8 mouse cellular contexts compared by ENCODE assay signal in genomic region chr16:55863149-55863815, GRCm38 (mm10). TPM values are rescaled to one million over a fixed set of nuclear protein-coding genes. Genes with fewer than 3 reads are reported as not detected.
DNase-seq lines count a peak whose midpoint lies in the region; ATAC-seq and TF ChIP-seq lines count a peak whose summit lies in the region.

No protein-coding gene starts in this region.

- H3K4me2 ChIP-seq in heart, embryonic 12.5 days, result no peak overlapping the region
- H3K4me2 ChIP-seq in intestine, postnatal 0 days (replicated peaks; ENCODE audit: low read depth), result 0 out of 2 replicates have a peak overlapping the region, but pooled peaks have one; percentile 27
- no peak overlapping the region for H3K4me2 ChIP-seq in limb, embryonic 11.5 days (ENCODE audit: low read depth, severe bottlenecking)
- no peak overlapping the region for H3K4me2 ChIP-seq in midbrain, postnatal 0 days (ENCODE audit: low read depth, low read length, poor library complexity, severe bottlenecking)

- 27% methylated on average over 7 of the region's 7 CpGs for whole genome bisulfite sequencing in heart, embryonic 12.5 days
- 21% methylated on average over 7 of the region's 7 CpGs for WGBS in intestine, postnatal 0 days
- 31% methylated on average over 7 of the region's 7 CpGs for WGBS in limb, embryonic 11.5 days
- 26% methylated on average over 7 of the region's 7 CpGs for WGBS in midbrain, postnatal 0 days

- H3K27ac ChIP-seq in heart, embryonic 12.5 days (ENCODE audit: poor library complexity, severe bottlenecking), result no peak overlapping the region
- no peak overlapping the region for H3K27ac ChIP-seq in gastrocnemius, adult 2 months
- no peak overlapping the region for H3K27ac ChIP-seq in intestine, postnatal 0 days (ENCODE audit: low read depth, low read length)
- H3K27ac ChIP-seq in limb, embryonic 11.5 days (replicated peaks; ENCODE audit: low read depth, low read length), result no peak overlapping the region
- no peak overlapping the region for H3K27ac ChIP-seq in midbrain, postnatal 0 days (ENCODE audit: low read depth, low read length)

- no peaks in the 10 kb centered on the region for H3K4me1 ChIP-seq in heart, embryonic 12.5 days (replicated peaks)
- no peaks in the 10 kb centered on the region for H3K4me1 ChIP-seq in intestine, postnatal 0 days (replicated peaks; ENCODE audit: control insufficient read depth, insufficient read depth, low read length)
- H3K4me1 ChIP-seq in limb, embryonic 11.5 days (ENCODE audit: control insufficient read depth, insufficient read depth, low read length), result no peaks in the 10 kb centered on the region
- H3K4me1 ChIP-seq in midbrain, postnatal 0 days (ENCODE audit: insufficient read depth, low read length), result no peaks in the 10 kb centered on the region

- no peaks in the 10 kb centered on the region for H3K9me3 ChIP-seq in heart, embryonic 12.5 days (replicated peaks)
- no peaks in the 10 kb centered on the region for H3K9me3 ChIP-seq in intestine, postnatal 0 days (ENCODE audit: control insufficient read depth)
- H3K9me3 ChIP-seq in limb, embryonic 11.5 days (ENCODE audit: control insufficient read depth, low read length), result no peaks in the 10 kb centered on the region
- no peaks in the 10 kb centered on the region for H3K9me3 ChIP-seq in midbrain, postnatal 0 days (ENCODE audit: low read length)

- no peak for ATAC-seq in heart, embryonic 12.5 days (ENCODE audit: insufficient number of reproducible peaks, low FRiP score)
- no peak for ATAC-seq in intestine, postnatal 0 days
- no peak for ATAC-seq in limb, embryonic 11.5 days (ENCODE audit: insufficient number of reproducible peaks, low FRiP score, low TSS enrichment, low read depth)
- ATAC-seq in midbrain, postnatal 0 days (ENCODE audit: low FRiP score), result peak; percentile 64; the same call in 1 of the 2 replicates

- H3K4me3 ChIP-seq in heart, embryonic 12.5 days, result no peak overlapping the region
- H3K4me3 ChIP-seq in gastrocnemius, adult 2 months, result peak overlapping the region; percentile 59
- H3K4me3 ChIP-seq in intestine, postnatal 0 days (ENCODE audit: low read depth, low read length), result no peak overlapping the region
- no peak overlapping the region for H3K4me3 ChIP-seq in limb, embryonic 11.5 days (ENCODE audit: low read depth, low read length)
- no peak overlapping the region for H3K4me3 ChIP-seq in midbrain, postnatal 0 days (ENCODE audit: low read depth, low read length)

- peaks cover 8% of the 10 kb centered on the region for H3K36me3 ChIP-seq in heart, embryonic 12.5 days
- no peaks in the 10 kb centered on the region for H3K36me3 ChIP-seq in intestine, postnatal 0 days (ENCODE audit: control insufficient read depth, insufficient read depth)
- H3K36me3 ChIP-seq in limb, embryonic 11.5 days (ENCODE audit: control insufficient read depth, insufficient read depth, low read length), result no peaks in the 10 kb centered on the region
- H3K36me3 ChIP-seq in midbrain, postnatal 0 days (ENCODE audit: insufficient read depth, low read length), result peaks cover 7% of the 10 kb centered on the region

- H3K9ac ChIP-seq in heart, embryonic 12.5 days, result no peak overlapping the region
- H3K9ac ChIP-seq in intestine, postnatal 0 days (ENCODE audit: low read depth, low read length), result no peak overlapping the region
- H3K9ac ChIP-seq in limb, embryonic 11.5 days (ENCODE audit: low read length), result no peak overlapping the region
- H3K9ac ChIP-seq in midbrain, postnatal 0 days (replicated peaks; ENCODE audit: low read length, poor library complexity, severe bottlenecking), result no peak overlapping the region

- peak; percentile 95 for DNase-seq in heart, adult 11 months
- DNase-seq in cerebellum, postnatal 14 days, result peak; percentile 79 to 81
- peak; percentile 78 for DNase-seq in gastrocnemius, adult 2 months
- peak; percentile 74 for DNase-seq in limb, embryonic 11.5 days (ENCODE audit: low spot score)
- DNase-seq in midbrain, postnatal 0 days (ENCODE audit: low spot score), result peak; percentile 87
- DNase-seq in spleen, adult 18-20 months, result peak; percentile 22 to 58

- H3K27me3 ChIP-seq in heart, embryonic 12.5 days (replicated peaks), result no peaks in the 10 kb centered on the region
- no peaks in the 10 kb centered on the region for H3K27me3 ChIP-seq in intestine, postnatal 0 days (replicated peaks; ENCODE audit: control insufficient read depth, insufficient read depth, low read length)
- no peaks in the 10 kb centered on the region for H3K27me3 ChIP-seq in limb, embryonic 11.5 days (ENCODE audit: control insufficient read depth, insufficient read depth, low read length)
- H3K27me3 ChIP-seq in midbrain, postnatal 0 days (ENCODE audit: insufficient read depth, low read length), result no peaks in the 10 kb centered on the region

- TF ChIP-seq CTCF in gastrocnemius, adult 2 months (IDR thresholded peaks at IDR 0.05), result peak; percentile 100
- TF ChIP-seq CTCF in intestine, postnatal 0 days (IDR thresholded peaks at IDR 0.05; ENCODE audit: low read depth), result peak; percentile 99
- peak; percentile 100 for TF ChIP-seq CTCF in midbrain, postnatal 0 days (IDR thresholded peaks at IDR 0.05)

- intact Hi-C loops in gastrocnemius, adult 2 months (cut with DNase I), result no loop called here

RNA-seq across cellular contexts. Expression of gene Nfkbiz, which starts 24.6 kb away (rescaled TPM):
- polyA plus RNA-seq in heart, embryonic 12.5 days (2016; fragmentation: Nextera tagmentation; extraction: Ambion mirVana), result 3.1 and 3.3 TPM in 2 replicates
- 1 to 10 TPM; 1.1 TPM for total RNA-seq in gastrocnemius, adult 2 months (2021)
- 7.8 and 8.8 TPM in 2 replicates for polyA plus RNA-seq in intestine, postnatal 0 days (2015; fragmentation: Nextera tagmentation; extraction: Ambion mirVana)
- 4.1 and 4.4 TPM in 2 replicates for polyA plus RNA-seq in limb, embryonic 11.5 days (2014; fragmentation: Nextera tagmentation; extraction: Ambion mirVana)
- 2.6 and 3.2 TPM in 2 replicates for total RNA-seq in midbrain, postnatal 0 days (2014; rRNA removed)
- 0.96 and 1.3 TPM in 2 replicates for polyA plus RNA-seq in midbrain, postnatal 0 days (2015; fragmentation: Nextera tagmentation; extraction: Ambion mirVana)

RNA-seq across cellular contexts. Expression of gene Nxpe3, which starts 31.8 kb away (rescaled TPM):
- polyA plus RNA-seq in heart, embryonic 12.5 days (2016; fragmentation: Nextera tagmentation; extraction: Ambion mirVana), result 0.66 and 0.74 TPM in 2 replicates
- under 1 TPM; 0.39 to 0.56 TPM for total RNA-seq in gastrocnemius, adult 2 months (2021)
- polyA plus RNA-seq in intestine, postnatal 0 days (2015; fragmentation: Nextera tagmentation; extraction: Ambion mirVana), result 0.72 and 1.0 TPM in 2 replicates
- polyA plus RNA-seq in limb, embryonic 11.5 days (2014; fragmentation: Nextera tagmentation; extraction: Ambion mirVana), result 0.94 and 1.0 TPM in 2 replicates
- 2.0 and 2.7 TPM in 2 replicates for total RNA-seq in midbrain, postnatal 0 days (2014; rRNA removed)
- 0.77 and 1.1 TPM in 2 replicates for polyA plus RNA-seq in midbrain, postnatal 0 days (2015; fragmentation: Nextera tagmentation; extraction: Ambion mirVana)

Comparison
In these comparisons a context has a peak if more than half of its experiments do, and no peak if none do; other contexts are left out.
1. DNase-seq: peak in every context shown above with its lines; median percentile 95 in heart, adult 11 months; 87 in midbrain, postnatal 0 days; 80 in cerebellum, postnatal 14 days; 78 in gastrocnemius, adult 2 months; 74 in limb, embryonic 11.5 days; 40 in spleen, adult 18-20 months.